Mouse (Mus musculus) midbrain, embryonic 10.5 days (tissue): ENCODE data around the gene Opalin. TPM values are rescaled to one million over a fixed set of nuclear protein-coding genes. Genes with fewer than 3 reads are reported as not detected.

Source experiments
- DNase-seq: peaks from one replicate; pipeline ENCODE4 v3.0.0-alpha.2; 2017; ENCODE audit warnings: low spot score
- H3K27ac ChIP-seq: fragments of 300-500 bp; sonication (generic); replicated peaks from 2 replicates; pipeline ENCODE4 v1.5.1; 2016; ENCODE audit warnings: mild to moderate bottlenecking
- H3K27me3 ChIP-seq: fragments of 300-500 bp; sonication (generic); 2 replicates; pipeline ENCODE4 v1.6.1; 2016; ENCODE audit warnings: low read depth, mild to moderate bottlenecking; ENCODE audit not compliant: poor library complexity, severe bottlenecking
- H3K36me3 ChIP-seq: fragments of 300-500 bp; sonication (generic); 2 replicates; pipeline ENCODE4 v1.6.1; 2016; ENCODE audit warnings: mild to moderate bottlenecking, moderate library complexity
- H3K4me1 ChIP-seq: fragments of 300-500 bp; sonication (generic); 2 replicates; pipeline ENCODE4 v1.6.1; 2016
- H3K4me3 ChIP-seq: fragments of 300-500 bp; sonication (generic); 2 replicates; pipeline ENCODE4 v1.5.1; 2016; ENCODE audit warnings: mild to moderate bottlenecking, moderate library complexity
- H3K9me3 ChIP-seq: fragments of 300-500 bp; sonication (generic); replicated peaks from 2 replicates; pipeline ENCODE4 v1.6.1; 2016; ENCODE audit warnings: mild to moderate bottlenecking
- whole genome bisulfite sequencing: fragments of 180-500 bp; shearing (Covaris S2); methylation state at CpG from one replicate; pipeline ENCODE4 v1.1.7; 2016; 5-methylcytosine and 5-hydroxymethylcytosine counted together
- polyA plus RNA-seq: library from polyadenylated mRNA; unstranded; fragments of >200 nt; fragmentation: Nextera tagmentation; extraction: Ambion mirVana; gene quantifications from 2 replicates; pipeline ENCODE4 v1.2.1, GENCODE M21; 2016

Opalin gene
- polyA plus RNA-seq, 1 experiment from 2014 or later: not detected

- Histone ChIP-seq H3K4me1 (no peaks in the 10 kb centered on the region), H3K36me3 (no peaks in the 10 kb centered on the region), H3K4me3 (no peak overlapping the region), H3K9me3 (no peaks in the 10 kb centered on the region), H3K27ac (no peak overlapping the region), H3K27me3 (no peaks in the 10 kb centered on the region)
- 76% methylated on average over 4 of the region's 4 CpGs for WGBS
- no peak for DNase-seq
Observed at GRCm38 (mm10) chr19:41054702-41055101, 22.2 kb downstream of the Opalin start.

GRCm38 (mm10) chr19:41053530-41053929 lies 23.4 kb downstream of the Opalin start:
- WGBS: 35% methylated on average over 10 of the region's 10 CpGs
- Histone ChIP-seq H3K9me3 (no peaks in the 10 kb centered on the region), H3K27me3 (no peaks in the 10 kb centered on the region), H3K27ac (no peak overlapping the region), H3K36me3 (no peaks in the 10 kb centered on the region), H3K4me1 (0 out of 2 replicates have a peak, but pooled peaks cover 3% of the 10 kb centered on the region), H3K4me3 (no peak overlapping the region)
- no peak for DNase-seq

- 80% methylated on average over 5 of the region's 5 CpGs for WGBS
- Histone ChIP-seq H3K4me3 (no peak overlapping the region), H3K4me1 (0 out of 2 replicates have a peak, but pooled peaks cover 3% of the 10 kb centered on the region), H3K27ac (no peak overlapping the region), H3K9me3 (no peaks in the 10 kb centered on the region), H3K36me3 (no peaks in the 10 kb centered on the region), H3K27me3 (no peaks in the 10 kb centered on the region)
- DNase-seq: no peak
Observed at GRCm38 (mm10) chr19:41052247-41052646, 24.7 kb downstream of the Opalin start.

- H3K36me3 ChIP-seq: no peaks in the 10 kb centered on the region
- no peak overlapping the region for H3K4me3 ChIP-seq
- H3K27me3 ChIP-seq: no peaks in the 10 kb centered on the region
- no peak for DNase-seq
- no peak overlapping the region for H3K27ac ChIP-seq
- no peaks in the 10 kb centered on the region for H3K9me3 ChIP-seq
- WGBS: 89% methylated on average over 1 of the region's 1 CpGs
- H3K4me1 ChIP-seq: 0 out of 2 replicates have a peak, but pooled peaks cover 3% of the 10 kb centered on the region
Observed at GRCm38 (mm10) chr19:41051714-41052113, 25.2 kb downstream of the Opalin start.

- Histone ChIP-seq H3K4me1 (peaks cover 5% of the 10 kb centered on the region; the same call in 1 of the 2 replicates), H3K27me3 (no peaks in the 10 kb centered on the region), H3K4me3 (no peak overlapping the region), H3K27ac (no peak overlapping the region), H3K9me3 (no peaks in the 10 kb centered on the region), H3K36me3 (no peaks in the 10 kb centered on the region)
- DNase-seq: no peak
- WGBS: 86% methylated on average over 3 of the region's 3 CpGs
Observed at GRCm38 (mm10) chr19:41048187-41048559, 28.7 kb downstream of the Opalin start.

GRCm38 (mm10) chr19:41047437-41048186 lies 29.3 kb downstream of the Opalin start:
- Histone ChIP-seq H3K27me3 (no peaks in the 10 kb centered on the region), H3K36me3 (no peaks in the 10 kb centered on the region), H3K4me1 (peaks cover 5% of the 10 kb centered on the region; the same call in 1 of the 2 replicates), H3K4me3 (no peak overlapping the region), H3K9me3 (no peaks in the 10 kb centered on the region), H3K27ac (no peak overlapping the region)
- no peak for DNase-seq
- WGBS: 79% methylated on average over 9 of the region's 9 CpGs

- no peak overlapping the region for H3K4me3 ChIP-seq
Observed at GRCm38 (mm10) chr19:41045091-41045770, 31.7 kb downstream of the Opalin start.

GRCm38 (mm10) chr19:41039110-41039509 lies 37.8 kb downstream of the Opalin start:
- DNase-seq: no peak
- Histone ChIP-seq H3K4me3 (no peak overlapping the region), H3K36me3 (no peaks in the 10 kb centered on the region), H3K4me1 (no peaks in the 10 kb centered on the region), H3K27ac (no peak overlapping the region), H3K27me3 (no peaks in the 10 kb centered on the region), H3K9me3 (no peaks in the 10 kb centered on the region)
- 86% methylated on average over 7 of the region's 7 CpGs for WGBS

More at GRCm38 (mm10) chr19:41045091-41045770, 31.7 kb downstream of the Opalin start:
- H3K9me3 ChIP-seq: no peaks in the 10 kb centered on the region
- 65% methylated on average over 10 of the region's 10 CpGs for WGBS
- no peak overlapping the region for H3K27ac ChIP-seq
- H3K4me1 ChIP-seq: peaks cover 5% of the 10 kb centered on the region; the same call in 1 of the 2 replicates
- DNase-seq: no peak
- no peaks in the 10 kb centered on the region for H3K36me3 ChIP-seq
- no peaks in the 10 kb centered on the region for H3K27me3 ChIP-seq

GRCm38 (mm10) chr19:41035809-41036551 lies 40.9 kb downstream of the Opalin start:
- Histone ChIP-seq H3K27me3 (no peaks in the 10 kb centered on the region), H3K9me3 (no peaks in the 10 kb centered on the region), H3K27ac (no peak overlapping the region), H3K4me3 (no peak overlapping the region), H3K36me3 (no peaks in the 10 kb centered on the region), H3K4me1 (no peaks in the 10 kb centered on the region)
- WGBS: 84% methylated on average over 4 of the region's 4 CpGs
- DNase-seq: no peak

GRCm38 (mm10) chr19:41031869-41032268 lies 45.0 kb downstream of the Opalin start:
- WGBS: 90% methylated on average over 6 of the region's 6 CpGs
- DNase-seq: no peak
- H3K4me3 ChIP-seq: no peak overlapping the region

GRCm38 (mm10) chr19:41031009-41031408 lies 45.9 kb downstream of the Opalin start:
- Histone ChIP-seq H3K36me3 (no peaks in the 10 kb centered on the region), H3K27me3 (no peaks in the 10 kb centered on the region), H3K27ac (no peak overlapping the region), H3K4me1 (no peaks in the 10 kb centered on the region), H3K9me3 (no peaks in the 10 kb centered on the region), H3K4me3 (no peak overlapping the region)
- 90% methylated on average over 11 of the region's 11 CpGs for WGBS
- DNase-seq: no peak

More at GRCm38 (mm10) chr19:41031869-41032268, 45.0 kb downstream of the Opalin start:
- Histone ChIP-seq H3K4me1 (no peaks in the 10 kb centered on the region), H3K27ac (no peak overlapping the region), H3K36me3 (no peaks in the 10 kb centered on the region), H3K9me3 (no peaks in the 10 kb centered on the region), H3K27me3 (no peaks in the 10 kb centered on the region)

- Histone ChIP-seq H3K9me3 (no peaks in the 10 kb centered on the region), H3K4me1 (no peaks in the 10 kb centered on the region), H3K27ac (no peak overlapping the region), H3K27me3 (no peaks in the 10 kb centered on the region), H3K36me3 (no peaks in the 10 kb centered on the region), H3K4me3 (no peak overlapping the region)
- no peak for DNase-seq
- WGBS: 63% methylated on average over 6 of the region's 6 CpGs
Observed at GRCm38 (mm10) chr19:41030161-41030560, 46.8 kb downstream of the Opalin start.
